Mouse (Mus musculus): ENCODE data around the gene Cdc42ep5. TPM values are rescaled to one million over a fixed set of nuclear protein-coding genes. Genes with fewer than 3 reads are reported as not detected.
A peak's percentile ranks its signal among the peaks of the same experiment; 100 is the strongest.

Gene Cdc42ep5
- polyA plus RNA-seq, 1 experiment from 2014 or later = 67.0 TPM

GRCm38 (mm10) chr7:4151241-4151640 is 13.4 kb downstream of the Cdc42ep5 start:
- ATAC-seq (ENCODE audit: insufficient read depth, low FRiP score, low read depth) = no peak
- WGBS = 29% methylated on average over 22 of the region's 22 CpGs
- H3K9ac ChIP-seq = no peak overlapping the region
- H3K4me2 ChIP-seq = peak overlapping the region; percentile 88
- peaks cover 31% of the 10 kb centered on the region for H3K4me1 ChIP-seq
- no peak overlapping the region; the same call in 1 of the 2 replicates for H3K4me3 ChIP-seq (replicated peaks)
- no peaks in the 10 kb centered on the region for H3K9me3 ChIP-seq
- H3K36me3 ChIP-seq = peaks cover 8% of the 10 kb centered on the region
- H3K27ac ChIP-seq = peak overlapping the region; percentile 99; the same call in 1 of the 2 replicates
- no peaks in the 10 kb centered on the region for H3K27me3 ChIP-seq (replicated peaks)

- Histone ChIP-seq H3K4me1 (peaks cover 31% of the 10 kb centered on the region), H3K4me3 (replicated peaks) (peak overlapping the region; percentile 72), H3K9ac (no peak overlapping the region), H3K27me3 (replicated peaks) (no peaks in the 10 kb centered on the region), H3K4me2 (peak overlapping the region; percentile 88), H3K27ac (peak overlapping the region; percentile 99), H3K9me3 (no peaks in the 10 kb centered on the region), H3K36me3 (peaks cover 12% of the 10 kb centered on the region)
- peak; percentile 67 for ATAC-seq (ENCODE audit: insufficient read depth, low FRiP score, low read depth)
- WGBS = 17% methylated on average over 14 of the region's 14 CpGs
Measured at GRCm38 (mm10) chr7:4150811-4151221, 13.8 kb downstream of the Cdc42ep5 start.

- H3K27me3 ChIP-seq (replicated peaks) = no peaks in the 10 kb centered on the region
- H3K36me3 ChIP-seq = peaks cover 20% of the 10 kb centered on the region
- peak within 1 kb of the TSS; percentile 66 for H3K9ac ChIP-seq
- peak within 1 kb of the TSS; percentile 99 for H3K27ac ChIP-seq
- 2% methylated on average over 14 of the region's 14 CpGs for WGBS
- no peaks in the 10 kb centered on the region for H3K9me3 ChIP-seq
- peak within 1 kb of the TSS; percentile 72 for H3K4me3 ChIP-seq (replicated peaks)
- peaks cover 31% of the 10 kb centered on the region for H3K4me1 ChIP-seq
- peak within 1 kb of the TSS; percentile 88 for H3K4me2 ChIP-seq
- ATAC-seq (ENCODE audit: insufficient read depth, low FRiP score, low read depth) = peak; percentile 64
Measured at GRCm38 (mm10) chr7:4150059-4150541, 14.6 kb downstream of the Cdc42ep5 start, which contains the start of gene Leng9. Leng9 (minus strand) TSS chr7:4150374.

GRCm38 (mm10) chr7:4149209-4150054 is 15.2 kb downstream of the Cdc42ep5 start:
- Histone ChIP-seq H3K4me3 (replicated peaks) (peak overlapping the region; percentile 72), H3K27me3 (replicated peaks) (no peaks in the 10 kb centered on the region), H3K9ac (peak overlapping the region; percentile 66), H3K4me1 (peaks cover 31% of the 10 kb centered on the region), H3K9me3 (no peaks in the 10 kb centered on the region), H3K4me2 (peak overlapping the region; percentile 88), H3K36me3 (peaks cover 26% of the 10 kb centered on the region), H3K27ac (peak overlapping the region; percentile 99)
- WGBS = under 1% methylated on average over 64 of the region's 64 CpGs
- ATAC-seq (ENCODE audit: insufficient read depth, low FRiP score, low read depth) = peak; percentile 71

GRCm38 (mm10) chr7:4148341-4149208 is 16.1 kb downstream of the Cdc42ep5 start:
- no peaks in the 10 kb centered on the region for H3K9me3 ChIP-seq
- H3K9ac ChIP-seq = peak overlapping the region; percentile 66
- H3K4me1 ChIP-seq = peaks cover 31% of the 10 kb centered on the region
- H3K27me3 ChIP-seq (replicated peaks) = no peaks in the 10 kb centered on the region
- H3K36me3 ChIP-seq = peaks cover 35% of the 10 kb centered on the region
- peak overlapping the region; percentile 72 for H3K4me3 ChIP-seq (replicated peaks)
- WGBS = 30% methylated on average over 18 of the region's 18 CpGs
- H3K4me2 ChIP-seq = peak overlapping the region; percentile 88
- ATAC-seq (ENCODE audit: insufficient read depth, low FRiP score, low read depth) = peak; percentile 5; the same call in 1 of the 2 replicates
- peak overlapping the region; percentile 99 for H3K27ac ChIP-seq

GRCm38 (mm10) chr7:4147836-4148235 is 16.8 kb downstream of the Cdc42ep5 start:
- 71% methylated on average over 4 of the region's 4 CpGs for WGBS

GRCm38 (mm10) chr7:4147371-4147770 is 17.3 kb downstream of the Cdc42ep5 start:
- H3K36me3 ChIP-seq = peaks cover 46% of the 10 kb centered on the region
- H3K9ac ChIP-seq = no peak overlapping the region
- no peak overlapping the region for H3K27ac ChIP-seq
- 81% methylated on average over 20 of the region's 20 CpGs for WGBS
- no peak overlapping the region for H3K4me2 ChIP-seq
- no peaks in the 10 kb centered on the region for H3K9me3 ChIP-seq
- no peak for ATAC-seq (ENCODE audit: insufficient read depth, low FRiP score, low read depth)
- peaks cover 31% of the 10 kb centered on the region for H3K4me1 ChIP-seq
- H3K27me3 ChIP-seq (replicated peaks) = no peaks in the 10 kb centered on the region
- H3K4me3 ChIP-seq (replicated peaks) = no peak overlapping the region

More at GRCm38 (mm10) chr7:4147836-4148235, 16.8 kb downstream of the Cdc42ep5 start:
- H3K36me3 ChIP-seq = peaks cover 41% of the 10 kb centered on the region
- H3K27ac ChIP-seq = peak overlapping the region; percentile 99; the same call in 1 of the 2 replicates
- H3K27me3 ChIP-seq (replicated peaks) = no peaks in the 10 kb centered on the region
- no peak overlapping the region for H3K4me3 ChIP-seq (replicated peaks)
- ATAC-seq (ENCODE audit: insufficient read depth, low FRiP score, low read depth) = no peak
- no peak overlapping the region for H3K9ac ChIP-seq
- no peaks in the 10 kb centered on the region for H3K9me3 ChIP-seq
- H3K4me1 ChIP-seq = peaks cover 31% of the 10 kb centered on the region
- H3K4me2 ChIP-seq = peak overlapping the region; percentile 88

- Histone ChIP-seq H3K4me3 (replicated peaks) (no peak overlapping the region), H3K4me1 (peaks cover 30% of the 10 kb centered on the region), H3K9ac (no peak overlapping the region), H3K36me3 (peaks cover 54% of the 10 kb centered on the region), H3K9me3 (no peaks in the 10 kb centered on the region), H3K27me3 (replicated peaks) (no peaks in the 10 kb centered on the region), H3K4me2 (no peak overlapping the region), H3K27ac (no peak overlapping the region)
- ATAC-seq (ENCODE audit: insufficient read depth, low FRiP score, low read depth) = no peak
- WGBS = 89% methylated on average over 23 of the region's 23 CpGs
Measured at GRCm38 (mm10) chr7:4146241-4147180, 18.1 kb downstream of the Cdc42ep5 start.

GRCm38 (mm10) chr7:4145552-4146190 is 19.0 kb downstream of the Cdc42ep5 start:
- H3K9ac ChIP-seq = no peak overlapping the region
- ATAC-seq (ENCODE audit: insufficient read depth, low FRiP score, low read depth) = no peak
- peaks cover 63% of the 10 kb centered on the region for H3K36me3 ChIP-seq
- peaks cover 26% of the 10 kb centered on the region for H3K4me1 ChIP-seq
- H3K27ac ChIP-seq = no peak overlapping the region
- 65% methylated on average over 6 of the region's 6 CpGs for WGBS
- no peaks in the 10 kb centered on the region for H3K9me3 ChIP-seq
- no peak overlapping the region for H3K4me3 ChIP-seq (replicated peaks)
- no peaks in the 10 kb centered on the region for H3K27me3 ChIP-seq (replicated peaks)
- no peak overlapping the region for H3K4me2 ChIP-seq

GRCm38 (mm10) chr7:4144766-4145551 is 19.7 kb downstream of the Cdc42ep5 start:
- H3K27ac ChIP-seq = no peak overlapping the region
- H3K4me2 ChIP-seq = no peak overlapping the region
- H3K4me3 ChIP-seq (replicated peaks) = no peak overlapping the region
- peaks cover 21% of the 10 kb centered on the region for H3K4me1 ChIP-seq
- no peak for ATAC-seq (ENCODE audit: insufficient read depth, low FRiP score, low read depth)
- no peak overlapping the region for H3K9ac ChIP-seq
- peaks cover 70% of the 10 kb centered on the region for H3K36me3 ChIP-seq
- WGBS = 95% methylated on average over 20 of the region's 20 CpGs
- no peaks in the 10 kb centered on the region for H3K27me3 ChIP-seq (replicated peaks)
- H3K9me3 ChIP-seq = no peaks in the 10 kb centered on the region

Measured in stomach, embryonic 15.5 days (tissue).